Mouse (Mus musculus): Measurements from ENCODE around the gene Tbx15. TPM values are rescaled to one million over a fixed set of nuclear protein-coding genes. Genes with fewer than 3 reads are reported as not detected.

Tbx15 gene
- polyA plus RNA-seq, 1 experiment: 0.72 TPM

DNA sequence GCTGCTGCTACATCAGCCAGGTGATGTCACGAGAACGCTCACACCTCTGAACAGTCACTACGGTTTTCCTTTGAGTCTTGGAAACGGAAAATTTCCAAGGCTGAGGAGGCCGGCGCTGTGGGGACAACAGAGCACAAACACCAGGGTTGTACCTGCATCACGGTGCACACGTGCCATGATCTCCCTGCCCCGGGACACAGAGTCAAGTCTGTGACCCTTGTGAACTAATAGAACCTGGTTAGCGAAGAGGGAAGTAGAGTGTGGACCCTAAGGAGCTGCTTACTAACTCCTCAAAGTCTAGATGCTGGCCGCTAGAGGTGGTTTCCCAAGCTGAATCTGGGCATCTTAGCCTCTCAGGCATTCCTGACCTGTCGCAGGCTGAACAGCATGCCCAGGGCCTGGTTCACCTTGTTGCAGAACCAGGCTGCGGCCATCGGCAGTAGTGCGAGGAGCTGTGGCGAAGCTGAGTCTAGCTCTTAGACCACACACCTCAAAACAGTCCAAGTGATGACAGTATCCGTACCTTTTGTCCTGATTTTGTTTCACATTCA, 5.8 kb upstream of the Tbx15 start:
- WGBS: 10% methylated on average over 17 of the region's 17 CpGs
- DNase-seq: no peak
- no peak overlapping the region for H3K27ac ChIP-seq (ENCODE audit: insufficient read depth, low read depth, low read length)
- no peak overlapping the region for H3K4me3 ChIP-seq (ENCODE audit: insufficient read depth, low read depth, low read length)
- H3K27me3 ChIP-seq (replicated peaks; ENCODE audit: control insufficient read depth, insufficient read depth, low read length): peaks cover 5% of the 10 kb centered on the region; the same call in 1 of the 2 replicates
- no peaks in the 10 kb centered on the region for H3K4me1 ChIP-seq (ENCODE audit: control insufficient read depth, insufficient read depth, low read length)
- no peaks in the 10 kb centered on the region for H3K36me3 ChIP-seq (ENCODE audit: control insufficient read depth, insufficient read depth, low read length)
- TF ChIP-seq POLR2A (IDR thresholded peaks at IDR 0.05; ENCODE audit: low read depth, low read length) (no peak), CTCF (conservative IDR thresholded peaks at IDR 0.05; ENCODE audit: insufficient read depth, insufficient read length, low read depth, low read length) (no peak)

DNA sequence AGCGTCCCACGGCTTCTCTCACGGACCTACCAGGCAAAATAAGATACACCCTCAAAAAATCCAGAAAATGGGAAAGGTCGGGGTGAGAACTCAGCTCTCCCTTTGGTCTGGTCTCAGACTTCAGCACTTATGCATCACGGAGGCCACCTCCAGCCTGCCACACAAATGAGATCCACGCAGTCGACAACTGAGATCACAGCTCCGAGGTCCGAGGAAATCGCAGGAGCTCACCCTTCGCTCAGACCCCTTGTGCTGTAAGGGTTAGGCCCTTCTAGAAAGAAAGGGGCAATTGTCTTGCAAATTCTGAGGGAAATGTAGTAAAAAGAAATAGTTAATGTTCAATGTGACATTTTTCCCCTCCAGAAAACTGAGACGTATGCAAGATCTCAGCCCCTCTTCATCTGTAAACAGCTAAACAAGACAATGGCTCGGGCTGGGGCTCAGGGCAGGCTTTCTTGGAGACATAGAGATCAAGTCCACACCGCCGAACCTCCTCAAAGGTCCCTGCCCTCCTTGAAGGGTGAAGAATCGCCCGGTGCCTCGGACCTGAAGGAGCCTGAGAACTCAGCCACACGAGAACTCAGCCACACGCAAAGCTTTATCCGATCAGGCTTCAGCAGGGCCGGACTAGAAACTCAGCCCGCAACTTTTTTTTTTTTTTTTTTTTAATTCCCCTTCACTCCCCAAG, 4.9 kb upstream of the Tbx15 start:
- TF ChIP-seq POLR2A (IDR thresholded peaks at IDR 0.05; ENCODE audit: low read depth, low read length): no peak
- no peak for TF ChIP-seq CTCF (conservative IDR thresholded peaks at IDR 0.05; ENCODE audit: insufficient read depth, insufficient read length, low read depth, low read length)
- Histone ChIP-seq H3K36me3 (ENCODE audit: control insufficient read depth, insufficient read depth, low read length) (no peaks in the 10 kb centered on the region), H3K4me1 (ENCODE audit: control insufficient read depth, insufficient read depth, low read length) (no peaks in the 10 kb centered on the region), H3K27ac (ENCODE audit: insufficient read depth, low read depth, low read length) (no peak overlapping the region), H3K27me3 (replicated peaks; ENCODE audit: control insufficient read depth, insufficient read depth, low read length) (peaks cover 5% of the 10 kb centered on the region; the same call in 1 of the 2 replicates), H3K4me3 (ENCODE audit: insufficient read depth, low read depth, low read length) (no peak overlapping the region)
- 12% methylated on average over 23 of the region's 23 CpGs for WGBS
- DNase-seq: no peak

GRCm38 (mm10) chr3:99235804-99236755, 4.1 kb upstream of the Tbx15 start:
- peaks cover 8% of the 10 kb centered on the region for H3K27me3 ChIP-seq (replicated peaks; ENCODE audit: control insufficient read depth, insufficient read depth, low read length)

GRCm38 (mm10) chr3:99238691-99239090, 1.5 kb upstream of the Tbx15 start:
- DNase-seq: no peak
- Histone ChIP-seq H3K36me3 (ENCODE audit: control insufficient read depth, insufficient read depth, low read length) (no peaks in the 10 kb centered on the region), H3K27ac (ENCODE audit: insufficient read depth, low read depth, low read length) (no peak overlapping the region), H3K4me3 (ENCODE audit: insufficient read depth, low read depth, low read length) (no peak overlapping the region), H3K4me1 (ENCODE audit: control insufficient read depth, insufficient read depth, low read length) (peaks cover 9% of the 10 kb centered on the region; the same call in 1 of the 2 replicates), H3K27me3 (replicated peaks; ENCODE audit: control insufficient read depth, insufficient read depth, low read length) (peaks cover 9% of the 10 kb centered on the region)
- 37% methylated on average over 1 of the region's 1 CpGs for WGBS
- TF ChIP-seq CTCF (conservative IDR thresholded peaks at IDR 0.05; ENCODE audit: insufficient read depth, insufficient read length, low read depth, low read length): no peak
- no peak for TF ChIP-seq POLR2A (IDR thresholded peaks at IDR 0.05; ENCODE audit: low read depth, low read length)

More at GRCm38 (mm10) chr3:99235804-99236755, 4.1 kb upstream of the Tbx15 start:
- TF ChIP-seq CTCF (conservative IDR thresholded peaks at IDR 0.05; ENCODE audit: insufficient read depth, insufficient read length, low read depth, low read length): no peak
- TF ChIP-seq POLR2A (IDR thresholded peaks at IDR 0.05; ENCODE audit: low read depth, low read length): no peak
- peaks cover 5% of the 10 kb centered on the region; the same call in 1 of the 2 replicates for H3K4me1 ChIP-seq (ENCODE audit: control insufficient read depth, insufficient read depth, low read length)
- H3K27ac ChIP-seq (ENCODE audit: insufficient read depth, low read depth, low read length): no peak overlapping the region
- WGBS: 12% methylated on average over 18 of the region's 18 CpGs
- no peak overlapping the region for H3K4me3 ChIP-seq (ENCODE audit: insufficient read depth, low read depth, low read length)
- DNase-seq: no peak
- no peaks in the 10 kb centered on the region for H3K36me3 ChIP-seq (ENCODE audit: control insufficient read depth, insufficient read depth, low read length)

GRCm38 (mm10) chr3:99239301-99240045, 708 bp upstream of the Tbx15 start:
- H3K27ac ChIP-seq (ENCODE audit: insufficient read depth, low read depth, low read length): no peak overlapping the region
- TF ChIP-seq POLR2A (IDR thresholded peaks at IDR 0.05; ENCODE audit: low read depth, low read length): no peak
- H3K4me1 ChIP-seq (ENCODE audit: control insufficient read depth, insufficient read depth, low read length): peaks cover 9% of the 10 kb centered on the region; the same call in 1 of the 2 replicates
- WGBS: 16% methylated on average over 20 of the region's 20 CpGs
- H3K4me3 ChIP-seq (ENCODE audit: insufficient read depth, low read depth, low read length): no peak overlapping the region
- no peaks in the 10 kb centered on the region for H3K36me3 ChIP-seq (ENCODE audit: control insufficient read depth, insufficient read depth, low read length)
- DNase-seq: no peak
- H3K27me3 ChIP-seq (replicated peaks; ENCODE audit: control insufficient read depth, insufficient read depth, low read length): peaks cover 11% of the 10 kb centered on the region

DNA sequence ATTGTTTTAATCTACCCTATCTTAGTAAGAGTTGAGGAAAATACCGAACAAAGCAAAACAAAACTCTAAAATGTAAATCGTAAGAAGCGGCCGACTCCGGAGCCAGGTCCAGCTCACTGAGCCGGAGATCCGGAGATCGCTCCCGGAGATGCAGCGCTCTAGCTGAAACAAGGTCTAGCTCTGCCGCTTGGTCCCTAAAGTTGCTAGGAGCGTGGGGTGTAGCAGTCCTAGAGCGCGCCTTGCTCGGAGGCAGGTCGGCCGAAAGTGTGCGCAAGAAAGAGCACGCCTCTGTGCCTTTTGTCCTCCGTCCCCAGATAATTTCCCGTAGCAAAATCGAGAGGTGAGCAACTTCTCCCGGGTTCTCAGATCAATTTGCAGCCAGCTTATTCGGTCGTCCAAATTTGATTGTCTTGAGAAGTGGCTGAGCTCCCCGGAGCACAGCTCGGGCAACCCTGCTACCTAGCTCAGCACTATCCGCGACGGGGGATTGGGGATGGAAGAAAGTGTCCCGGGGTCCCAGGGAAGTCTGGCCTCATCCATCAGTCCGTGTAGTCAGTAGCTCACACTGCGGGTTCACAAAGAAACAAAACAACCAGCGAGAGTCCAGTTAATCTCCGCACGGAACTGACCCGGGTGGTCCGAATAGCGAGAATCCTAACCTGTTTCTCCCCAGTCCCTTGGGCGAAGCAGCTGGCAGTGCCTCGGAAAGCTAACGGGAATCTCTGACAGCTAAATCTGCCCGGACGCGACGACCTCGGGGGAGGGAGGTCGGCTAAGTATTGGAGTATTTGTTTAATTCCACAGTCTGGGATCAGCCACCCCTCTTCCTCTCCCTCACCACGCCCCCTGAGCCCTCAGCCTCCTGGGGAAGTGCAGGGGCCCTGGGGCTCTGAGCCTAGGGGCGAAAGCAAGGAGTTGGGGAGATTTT, 894 bp downstream of the Tbx15 start:
- peaks cover 9% of the 10 kb centered on the region; the same call in 1 of the 2 replicates for H3K4me1 ChIP-seq (ENCODE audit: control insufficient read depth, insufficient read depth, low read length)
- peaks cover 8% of the 10 kb centered on the region for H3K27me3 ChIP-seq (replicated peaks; ENCODE audit: control insufficient read depth, insufficient read depth, low read length)
- WGBS: 2% methylated on average over 50 of the region's 50 CpGs
- no peak overlapping the region for H3K27ac ChIP-seq (ENCODE audit: insufficient read depth, low read depth, low read length)
- no peaks in the 10 kb centered on the region for H3K36me3 ChIP-seq (ENCODE audit: control insufficient read depth, insufficient read depth, low read length)
- H3K4me3 ChIP-seq (ENCODE audit: insufficient read depth, low read depth, low read length): peak overlapping the region; percentile 10; the same call in 1 of the 2 replicates
- no peak for DNase-seq
- TF ChIP-seq POLR2A (IDR thresholded peaks at IDR 0.05; ENCODE audit: low read depth, low read length) (no peak), CTCF (conservative IDR thresholded peaks at IDR 0.05; ENCODE audit: insufficient read depth, insufficient read length, low read depth, low read length) (no peak)

Measured in kidney, adult 2 months (tissue).